8 mouse cellular contexts compared by ENCODE assay signal in genomic region chr4:118543158-118543530, GRCm38 (mm10). TPM values are rescaled to one million over a fixed set of nuclear protein-coding genes. Genes with fewer than 3 reads are reported as not detected.
DNase-seq lines count a peak whose midpoint lies in the region; ATAC-seq lines count a peak whose summit lies in the region.

No protein-coding gene starts in this region.

- no peak for DNase-seq in heart, embryonic 10.5 days (ENCODE audit: low spot score)
- no peak for DNase-seq in heart, adult 8-10 months (ENCODE audit: low spot score)
- DNase-seq in induced T-regulatory cell, adult 2 months (ENCODE audit: low read depth), result peak; percentile 14
- no peak for DNase-seq in liver, embryonic 11.5 days (ENCODE audit: low spot score)
- peak; percentile 6 for DNase-seq in naive thymus-derived CD4-positive, alpha-beta T cell, adult 2 months (ENCODE audit: low read depth)
- no peak for DNase-seq in retina, embryonic 14.5 days (ENCODE audit: low spot score)
- DNase-seq in gastrocnemius, postnatal 36 days, result no peak

- H3K27me3 ChIP-seq in heart, embryonic 10.5 days (ENCODE audit: insufficient read depth, poor library complexity, severe bottlenecking), result peaks cover 41% of the 10 kb centered on the region
- no peaks in the 10 kb centered on the region for H3K27me3 ChIP-seq in embryonic facial prominence, embryonic 15.5 days
- H3K27me3 ChIP-seq in liver, embryonic 11.5 days (replicated peaks; ENCODE audit: control insufficient read depth, insufficient read depth, low read length), result no peaks in the 10 kb centered on the region; the same call in 1 of the 2 replicates

- H3K9ac ChIP-seq in embryonic facial prominence, embryonic 15.5 days, result no peak overlapping the region
- peak overlapping the region; percentile 42; the same call in 1 of the 2 replicates for H3K9ac ChIP-seq in liver, embryonic 11.5 days (ENCODE audit: low read depth, low read length)

- intact Hi-C loops in gastrocnemius, postnatal 36 days (cut with DNase I), result no loop called here

- H3K4me3 ChIP-seq in heart, embryonic 10.5 days, result peak overlapping the region; percentile 59
- peak overlapping the region; percentile 33 for H3K4me3 ChIP-seq in embryonic facial prominence, embryonic 15.5 days (replicated peaks)
- peak overlapping the region; percentile 45 for H3K4me3 ChIP-seq in liver, embryonic 11.5 days (ENCODE audit: low read depth, low read length)

- peak overlapping the region; percentile 71 for H3K27ac ChIP-seq in heart, embryonic 10.5 days
- H3K27ac ChIP-seq in embryonic facial prominence, embryonic 15.5 days (replicated peaks), result peak overlapping the region; percentile 76
- H3K27ac ChIP-seq in liver, embryonic 11.5 days (ENCODE audit: low read depth, low read length), result no peak overlapping the region

- peak overlapping the region; percentile 57 for H3K4me2 ChIP-seq in embryonic facial prominence, embryonic 15.5 days (replicated peaks)
- H3K4me2 ChIP-seq in liver, embryonic 11.5 days, result peak overlapping the region; percentile 76

- 16% methylated on average over 13 of the region's 13 CpGs for WGBS in heart, embryonic 10.5 days
- WGBS in embryonic facial prominence, embryonic 15.5 days, result 7% methylated on average over 13 of the region's 13 CpGs
- WGBS in liver, embryonic 11.5 days, result 14% methylated on average over 13 of the region's 13 CpGs

- ATAC-seq in embryonic facial prominence, embryonic 15.5 days (ENCODE audit: insufficient number of reproducible peaks, low FRiP score, low TSS enrichment, low read depth), result peak; percentile 16; the same call in 1 of the 2 replicates
- ATAC-seq in liver, embryonic 11.5 days (replicated peaks; ENCODE audit: low FRiP score), result 0 out of 2 replicates have a peak, but pooled peaks have one; percentile 7

- no peaks in the 10 kb centered on the region for H3K36me3 ChIP-seq in heart, embryonic 10.5 days
- no peaks in the 10 kb centered on the region for H3K36me3 ChIP-seq in embryonic facial prominence, embryonic 15.5 days
- H3K36me3 ChIP-seq in liver, embryonic 11.5 days (ENCODE audit: control insufficient read depth, insufficient read depth, low read length), result no peaks in the 10 kb centered on the region

- peaks cover 3% of the 10 kb centered on the region for H3K9me3 ChIP-seq in heart, embryonic 10.5 days
- H3K9me3 ChIP-seq in embryonic facial prominence, embryonic 15.5 days (replicated peaks), result 0 out of 2 replicates have a peak, but pooled peaks cover 3% of the 10 kb centered on the region
- no peaks in the 10 kb centered on the region for H3K9me3 ChIP-seq in liver, embryonic 11.5 days (ENCODE audit: control insufficient read depth, low read length)

- peaks cover 21% of the 10 kb centered on the region for H3K4me1 ChIP-seq in heart, embryonic 10.5 days
- H3K4me1 ChIP-seq in embryonic facial prominence, embryonic 15.5 days, result peaks cover 13% of the 10 kb centered on the region; the same call in 1 of the 2 replicates
- H3K4me1 ChIP-seq in liver, embryonic 11.5 days (replicated peaks; ENCODE audit: control insufficient read depth, insufficient read depth, low read length), result 0 out of 2 replicates have a peak, but pooled peaks cover 2% of the 10 kb centered on the region

RNA-seq across cellular contexts. Expression of gene Tmem125, which starts 0.7 kb away (rescaled TPM):
- 0.32 and 0.69 TPM in 2 replicates for polyA plus RNA-seq in heart, embryonic 10.5 days (2016; fragmentation: Nextera tagmentation; extraction: Ambion mirVana)
- total RNA-seq in heart, adult 8-10 months (2022), result under 1 TPM in 2 of 4 experiments, not detected in 2; 0.12 to 0.23 TPM
- 11.7 and 17.4 TPM in 2 replicates for polyA plus RNA-seq in embryonic facial prominence, embryonic 15.5 days (2015; fragmentation: Nextera tagmentation; extraction: Ambion mirVana)
- polyA plus RNA-seq in liver, embryonic 11.5 days (2014; fragmentation: Nextera tagmentation; extraction: Ambion mirVana), result 0.70 and 0.94 TPM in 2 replicates
- total RNA-seq in gastrocnemius, postnatal 36 days (2021), result not detected

RNA-seq across cellular contexts. Expression of gene 2610528J11Rik, which starts 16.3 kb away (rescaled TPM):
- 0.70 and 1.7 TPM in 2 replicates for polyA plus RNA-seq in heart, embryonic 10.5 days (2016; fragmentation: Nextera tagmentation; extraction: Ambion mirVana)
- total RNA-seq in heart, adult 8-10 months (2022), result not detected
- 15.3 and 18.6 TPM in 2 replicates for polyA plus RNA-seq in embryonic facial prominence, embryonic 15.5 days (2015; fragmentation: Nextera tagmentation; extraction: Ambion mirVana)
- 4.8 and 6.1 TPM in 2 replicates for polyA plus RNA-seq in liver, embryonic 11.5 days (2014; fragmentation: Nextera tagmentation; extraction: Ambion mirVana)
- total RNA-seq in gastrocnemius, postnatal 36 days (2021), result not detected

RNA-seq across cellular contexts. Expression of gene Tie1, which starts 53.3 kb away (rescaled TPM):
- 36.5 and 54.4 TPM in 2 replicates for polyA plus RNA-seq in heart, embryonic 10.5 days (2016; fragmentation: Nextera tagmentation; extraction: Ambion mirVana)
- total RNA-seq in heart, adult 8-10 months (2022), result 10 to 100 TPM; 50.0 to 57.6 (median 56.7) TPM
- polyA plus RNA-seq in embryonic facial prominence, embryonic 15.5 days (2015; fragmentation: Nextera tagmentation; extraction: Ambion mirVana), result 25.6 and 27.1 TPM in 2 replicates
- polyA plus RNA-seq in liver, embryonic 11.5 days (2014; fragmentation: Nextera tagmentation; extraction: Ambion mirVana), result 14.1 and 16.0 TPM in 2 replicates
- total RNA-seq in gastrocnemius, postnatal 36 days (2021), result 10 to 100 TPM; 15.3 to 16.8 TPM

Comparison
In these comparisons a context has a peak if more than half of its experiments do, and no peak if none do; other contexts are left out.
1. DNase-seq: peak in induced T-regulatory cell, adult 2 months (single experiment) and naive thymus-derived CD4-positive, alpha-beta T cell, adult 2 months (single experiment); none in heart, embryonic 10.5 days (single experiment), heart, adult 8-10 months (single experiment), liver, embryonic 11.5 days (single experiment), retina, embryonic 14.5 days (single experiment) and gastrocnemius, postnatal 36 days (0 of 2).
2. Peak in every context shown above with its lines, with median percentiles within 50 percentile points of each other: H3K4me3 ChIP-seq.